Mouse (Mus musculus) liver, postnatal 0 days (tissue): Measurements from ENCODE around the gene Heatr4.

Experiments used
- CTCF ChIP-seq: sonication (generic); IDR thresholded peaks from 2 replicates; pipeline ENCODE4 v1.5.1; 2016; ENCODE audit warnings: antibody characterized with exemption, low read depth
- EP300 ChIP-seq: IDR thresholded peaks from 2 replicates; pipeline ENCODE4 v1.6.1; 2016; ENCODE audit warnings: antibody characterized with exemption, low read depth, mild to moderate bottlenecking

DNA sequence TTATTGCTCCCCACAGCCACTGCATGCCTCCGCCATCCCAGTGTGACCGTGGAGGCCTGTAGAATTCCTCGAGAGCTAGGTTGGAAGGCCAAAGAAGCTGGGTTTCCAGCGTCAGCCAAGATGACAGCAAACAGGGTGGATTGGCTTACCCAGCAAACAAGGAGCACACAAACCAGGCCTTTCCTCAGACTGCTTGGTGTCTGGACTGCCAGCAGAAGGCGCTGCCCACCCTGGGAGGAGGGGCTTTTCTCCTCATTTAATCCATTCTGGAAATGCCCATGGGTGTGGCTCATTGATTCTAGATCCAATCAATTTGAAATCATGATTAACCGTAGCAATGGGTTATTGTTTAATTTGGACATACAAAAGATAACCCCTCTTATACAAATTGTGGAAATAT, 28.5 kb upstream of the Heatr4 start:
- TF ChIP-seq EP300 (no peak), CTCF (peak; percentile 41)
